ENCODE assay signal across 8 mouse cellular contexts in genomic region chr2:105668271-105669270, GRCm38 (mm10). TPM values are rescaled to one million over a fixed set of nuclear protein-coding genes. Genes with fewer than 3 reads are reported as not detected.
A peak's percentile ranks its signal among the peaks of the same experiment; 100 is the strongest.
DNase-seq lines count a peak whose midpoint lies in the region; ATAC-seq and TF ChIP-seq lines count a peak whose summit lies in the region.

Gene Pax6 (plus strand): TSS chr2:105668900.

- H3K4me1 ChIP-seq in heart, embryonic 13.5 days: peaks cover 25% of the 10 kb centered on the region
- peaks cover 39% of the 10 kb centered on the region for H3K4me1 ChIP-seq in G1E (ENCODE audit: insufficient read depth, low read depth, low read length)
- H3K4me1 ChIP-seq in embryonic facial prominence, embryonic 11.5 days (ENCODE audit: control insufficient read depth, insufficient read depth, low read length): no peaks in the 10 kb centered on the region; the same call in 1 of the 2 replicates
- H3K4me1 ChIP-seq in limb, embryonic 11.5 days (ENCODE audit: control insufficient read depth, insufficient read depth, low read length): 0 out of 2 replicates have a peak, but pooled peaks cover 3% of the 10 kb centered on the region
- H3K4me1 ChIP-seq in olfactory bulb, adult 2 months (ENCODE audit: control insufficient read depth, insufficient read depth, low read length): peaks cover 25% of the 10 kb centered on the region

- TF ChIP-seq CTCF in G1E (IDR thresholded peaks at IDR 0.05; ENCODE audit: low read depth, low read length): no peak
- no peak for TF ChIP-seq CTCF in olfactory bulb, adult 2 months (IDR thresholded peaks at IDR 0.05; ENCODE audit: insufficient read depth, low read depth, low read length)

- 1% methylated on average over 44 of the region's 44 CpGs for WGBS in heart, embryonic 13.5 days
- under 1% methylated on average over 44 of the region's 44 CpGs for WGBS in embryonic facial prominence, embryonic 11.5 days
- under 1% methylated on average over 44 of the region's 44 CpGs for WGBS in limb, embryonic 11.5 days
- 8% methylated on average over 44 of the region's 44 CpGs for WGBS in olfactory bulb, adult 2 months

- peak within 1 kb of the TSS; percentile 35 for H3K4me2 ChIP-seq in heart, embryonic 13.5 days
- peak within 1 kb of the TSS; percentile 10 for H3K4me2 ChIP-seq in embryonic facial prominence, embryonic 11.5 days (ENCODE audit: low read depth, low read length)
- H3K4me2 ChIP-seq in limb, embryonic 11.5 days (ENCODE audit: low read depth, severe bottlenecking): no peak within 1 kb of the TSS

- H3K36me3 ChIP-seq in heart, embryonic 13.5 days: no peaks in the 10 kb centered on the region
- no peaks in the 10 kb centered on the region for H3K36me3 ChIP-seq in G1E (replicated peaks)
- H3K36me3 ChIP-seq in embryonic facial prominence, embryonic 11.5 days (replicated peaks; ENCODE audit: control insufficient read depth, insufficient read depth, low read depth, low read length): no peaks in the 10 kb centered on the region
- no peaks in the 10 kb centered on the region for H3K36me3 ChIP-seq in limb, embryonic 11.5 days (ENCODE audit: control insufficient read depth, insufficient read depth, low read length)

- H3K9me3 ChIP-seq in heart, embryonic 13.5 days: no peaks in the 10 kb centered on the region
- H3K9me3 ChIP-seq in G1E (replicated peaks): no peaks in the 10 kb centered on the region
- no peaks in the 10 kb centered on the region for H3K9me3 ChIP-seq in embryonic facial prominence, embryonic 11.5 days (replicated peaks; ENCODE audit: control insufficient read depth, low read length)
- H3K9me3 ChIP-seq in limb, embryonic 11.5 days (ENCODE audit: control insufficient read depth, low read length): no peaks in the 10 kb centered on the region

- H3K27ac ChIP-seq in heart, embryonic 13.5 days (replicated peaks): no peak within 1 kb of the TSS
- H3K27ac ChIP-seq in embryonic facial prominence, embryonic 11.5 days (replicated peaks; ENCODE audit: low read depth, low read length): no peak within 1 kb of the TSS
- H3K27ac ChIP-seq in limb, embryonic 11.5 days (replicated peaks; ENCODE audit: low read depth, low read length): no peak within 1 kb of the TSS
- 0 out of 2 replicates have a peak within 1 kb of the TSS, but pooled peaks have one; percentile 7 for H3K27ac ChIP-seq in olfactory bulb, adult 2 months (ENCODE audit: insufficient read depth, low read depth, low read length)

- no peak for DNase-seq in heart, postnatal 4 days
- no peak for DNase-seq in G1E (ENCODE audit: low spot score)
- DNase-seq in embryonic facial prominence, embryonic 11.5 days (ENCODE audit: low spot score): peak; percentile 38
- DNase-seq in limb, embryonic 11.5 days (ENCODE audit: low spot score): peak; percentile 49
- DNase-seq in gastrocnemius, postnatal 10 days: no peak
- DNase-seq in left cerebral cortex, adult 11 months (ENCODE audit: low spot score): no peak

- TF ChIP-seq POLR2A in olfactory bulb, adult 2 months (IDR thresholded peaks at IDR 0.05; ENCODE audit: insufficient read depth, low read depth, low read length): no peak

- H3K9ac ChIP-seq in heart, embryonic 13.5 days: no peak within 1 kb of the TSS
- H3K9ac ChIP-seq in embryonic facial prominence, embryonic 11.5 days (replicated peaks; ENCODE audit: low read length): no peak within 1 kb of the TSS
- H3K9ac ChIP-seq in limb, embryonic 11.5 days (ENCODE audit: low read length): no peak within 1 kb of the TSS

- H3K4me3 ChIP-seq in heart, embryonic 13.5 days: peak within 1 kb of the TSS; percentile 23
- H3K4me3 ChIP-seq in G1E (ENCODE audit: low read depth, low read length): peak within 1 kb of the TSS; percentile 64; the same call in 1 of the 2 replicates
- peak within 1 kb of the TSS; percentile 22 for H3K4me3 ChIP-seq in embryonic facial prominence, embryonic 11.5 days (ENCODE audit: low read depth, low read length)
- H3K4me3 ChIP-seq in limb, embryonic 11.5 days (ENCODE audit: low read depth, low read length): no peak within 1 kb of the TSS
- peak within 1 kb of the TSS; percentile 40 for H3K4me3 ChIP-seq in olfactory bulb, adult 2 months (ENCODE audit: insufficient read depth, low read depth, low read length)

- ATAC-seq in heart, embryonic 13.5 days (ENCODE audit: extremely low read depth, insufficient number of reproducible peaks, low FRiP score, low TSS enrichment): no peak
- ATAC-seq in G1E (ENCODE audit: extremely low read depth, insufficient number of reproducible peaks, low FRiP score, poor library complexity, severe bottlenecking): peak; percentile 50; the same call in 1 of the 2 replicates
- ATAC-seq in embryonic facial prominence, embryonic 11.5 days (replicated peaks; ENCODE audit: insufficient number of reproducible peaks, low FRiP score, low TSS enrichment, low read depth): no peak
- ATAC-seq in limb, embryonic 11.5 days (ENCODE audit: insufficient number of reproducible peaks, low FRiP score, low TSS enrichment, low read depth): no peak

- H3K27me3 ChIP-seq in heart, embryonic 13.5 days (replicated peaks): peaks cover 100% of the 10 kb centered on the region
- peaks cover 80% of the 10 kb centered on the region for H3K27me3 ChIP-seq in G1E (ENCODE audit: insufficient read depth, low read length)
- peaks cover 89% of the 10 kb centered on the region for H3K27me3 ChIP-seq in embryonic facial prominence, embryonic 11.5 days (ENCODE audit: control insufficient read depth, insufficient read depth, low read length)
- H3K27me3 ChIP-seq in limb, embryonic 11.5 days (ENCODE audit: control insufficient read depth, insufficient read depth, low read length): peaks cover 99% of the 10 kb centered on the region

RNA-seq across cellular contexts. Expression of gene Pax6, which starts in this region (rescaled TPM):
- polyA plus RNA-seq in heart, embryonic 13.5 days (2015; fragmentation: Nextera tagmentation; extraction: Ambion mirVana): 0.09 and 0.19 TPM in 2 replicates
- under 1 TPM in 1 of 2 experiments, not detected in 1; 0.61 TPM for total RNA-seq in heart, postnatal 4 days (2021)
- total RNA-seq in G1E (2014; fragmentation: Nextera tagmentation) (98.2 and 117 TPM in 2 replicates), G1E (2017) (67.3 and 71.0 TPM in 2 replicates)
- polyA plus RNA-seq in G1E (2012): 36.4 and 37.9 TPM in 2 replicates
- polyA plus RNA-seq in embryonic facial prominence, embryonic 11.5 days (2014; fragmentation: Nextera tagmentation; extraction: Ambion mirVana): 13.9 and 26.6 TPM in 2 replicates
- 0.11 and 0.23 TPM in 2 replicates for polyA plus RNA-seq in limb, embryonic 11.5 days (2014; fragmentation: Nextera tagmentation; extraction: Ambion mirVana)
- not detected in 2 replicates for polyA plus RNA-seq in olfactory bulb, adult 2 months (2012; ENCODE audit: insufficient read depth, insufficient read length, low replicate concordance, missing spikeins)
- not detected for total RNA-seq in gastrocnemius, postnatal 10 days (2021)

Comparison
In these comparisons a context has a peak if more than half of its experiments do, and no peak if none do; other contexts are left out.
1. RNA of gene Pax6 (total RNA-seq): 67.3 to 117 TPM in G1E; 0.61 TPM in heart, postnatal 4 days and not detected in gastrocnemius, postnatal 10 days; every median in the first group is over 10 times any median in the second.
2. Peak in DNase-seq in limb, embryonic 11.5 days; RNA of the gene not detected or under 1 TPM.